Mouse (Mus musculus) thymus, adult 2 months (tissue): Measurements from ENCODE around the gene Moap1. TPM values are rescaled to one million over a fixed set of nuclear protein-coding genes. Genes with fewer than 3 reads are reported as not detected.
A peak's percentile ranks its signal among the peaks of the same experiment; 100 is the strongest.

Source experiments
- DNase-seq: peaks from one replicate; pipeline ENCODE4 v3.0.0; 2021
- H3K27ac ChIP-seq: fragments of 200-500 bp; 2 replicates; pipeline ENCODE4 v1.5.1; 2012; ENCODE audit warnings: low read length, control low read depth; ENCODE audit not compliant: control insufficient read depth, insufficient read depth
- H3K27me3 ChIP-seq: fragments of 200-500 bp; 2 replicates; pipeline ENCODE4 v1.6.1; 2012; ENCODE audit warnings: mild to moderate bottlenecking, low read length, moderate library complexity, mixed read lengths; ENCODE audit not compliant: control insufficient read depth, insufficient read depth
- H3K36me3 ChIP-seq: fragments of 200-500 bp; 2 replicates; pipeline ENCODE4 v1.6.1; 2012; ENCODE audit warnings: mild to moderate bottlenecking, low read length, moderate library complexity; ENCODE audit not compliant: control insufficient read depth, insufficient read depth
- H3K4me1 ChIP-seq: fragments of 200-500 bp; replicated peaks from 2 replicates; pipeline ENCODE4 v1.6.1; 2012; ENCODE audit warnings: low read length; ENCODE audit not compliant: control insufficient read depth, insufficient read depth
- H3K4me3 ChIP-seq: fragments of 200-500 bp; 2 replicates; pipeline ENCODE4 v1.5.1; 2012; ENCODE audit warnings: mild to moderate bottlenecking, low read length, control low read depth, moderate library complexity; ENCODE audit not compliant: control insufficient read depth, insufficient read depth
- CTCF ChIP-seq: fragments of 200-500 bp; IDR thresholded peaks from 2 replicates; pipeline ENCODE4 v1.5.1; 2012; ENCODE audit warnings: mild to moderate bottlenecking, control low read depth, low read length, moderate library complexity, borderline replicate concordance; ENCODE audit not compliant: control insufficient read depth, poor library complexity, insufficient read depth; ENCODE audit errors: extremely low read depth
- POLR2A ChIP-seq: fragments of 200-500 bp; IDR thresholded peaks from 2 replicates; pipeline ENCODE4 v1.6.1; 2012; ENCODE audit warnings: mild to moderate bottlenecking, low read length, control low read depth, moderate library complexity; ENCODE audit not compliant: control insufficient read depth, poor library complexity, insufficient read depth; ENCODE audit errors: extremely low read depth
- WGBS: fragments of 180-500 bp; shearing (Covaris S2); methylation state at CpG from one replicate; pipeline ENCODE4 v1.1.7; 2018; 5-methylcytosine and 5-hydroxymethylcytosine counted together
- polyA plus RNA-seq: library from polyadenylated mRNA; depleted of rRNA; stranded (reverse); fragments of >200 nt; gene quantifications from 2 replicates; pipeline ENCODE4 v1.2.3, GENCODE M21; 2012

The Moap1 gene
- polyA plus RNA-seq, 1 experiment = 0.71 TPM

DNA sequence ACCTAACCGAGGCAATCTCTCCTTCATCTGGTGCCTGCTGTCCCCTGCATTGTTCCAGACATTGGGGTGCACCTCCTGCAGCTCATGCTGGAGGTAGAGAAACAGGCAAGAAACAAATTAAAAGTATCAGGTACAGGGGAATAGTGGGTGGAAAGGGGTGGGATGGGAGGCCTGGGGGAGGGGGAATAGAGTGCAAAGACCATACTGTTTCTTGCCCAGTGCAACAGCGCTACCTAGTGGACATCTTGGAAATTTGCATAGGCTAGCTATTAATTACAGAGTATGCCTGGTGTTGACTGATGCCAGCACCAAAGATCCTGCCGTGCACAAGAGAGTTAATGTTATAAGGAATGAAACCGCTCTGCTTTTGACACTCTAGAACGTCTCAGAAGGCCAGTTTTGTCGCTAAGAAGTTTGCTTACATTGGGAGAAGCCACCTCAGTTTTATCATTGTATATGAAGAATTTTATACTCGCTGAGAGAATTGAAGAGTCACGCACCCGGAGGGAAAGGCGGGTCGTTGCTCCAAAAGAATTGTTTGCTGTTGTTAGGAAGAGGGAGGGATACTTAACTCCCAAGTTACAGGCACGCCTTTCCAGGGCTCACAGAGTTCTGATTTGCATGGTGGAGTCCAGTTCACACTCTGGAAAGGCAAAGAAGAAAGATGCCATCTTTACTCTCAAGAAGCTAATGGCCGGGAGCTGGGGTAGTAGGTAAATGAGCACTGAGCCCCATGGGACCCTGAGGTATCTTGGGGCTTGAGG, 23.7 kb downstream of the Moap1 start:
- peak; percentile 51 for DNase-seq
- TF ChIP-seq POLR2A (no peak), CTCF (no peak)

DNA sequence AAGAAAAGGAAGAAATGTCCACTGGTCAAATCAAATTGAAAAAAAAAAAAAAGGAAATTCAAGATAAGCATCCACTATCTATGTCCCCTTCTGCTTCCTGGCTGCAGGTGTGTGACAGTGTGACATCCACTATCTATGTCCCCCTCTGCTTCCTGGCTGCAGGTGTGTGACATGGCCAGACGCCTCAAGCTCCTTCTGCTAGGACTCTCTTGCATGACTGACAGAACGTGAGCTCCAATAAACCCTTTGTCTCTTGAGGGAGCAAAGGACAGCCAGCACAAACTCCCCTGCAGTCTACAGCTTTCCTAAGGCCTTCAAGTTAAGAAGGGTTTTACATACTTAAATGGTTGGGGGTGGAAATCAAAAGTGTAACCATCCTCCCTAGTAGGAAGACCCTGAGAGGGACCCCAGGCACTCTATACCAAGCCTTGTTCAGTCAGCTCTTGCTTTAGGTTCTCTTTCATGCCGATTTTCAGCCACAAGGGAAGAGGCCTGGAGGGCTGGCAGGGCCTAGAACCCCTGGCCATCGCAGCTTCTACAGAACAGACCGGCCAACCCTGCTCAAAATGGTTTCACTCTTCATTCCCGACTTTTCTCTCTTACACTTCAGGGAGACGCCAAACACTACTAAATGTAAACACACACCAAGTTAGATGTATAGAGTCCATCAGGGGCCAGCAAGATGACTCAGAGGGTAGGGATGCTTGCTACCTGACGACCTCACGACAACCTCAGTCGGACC, 28.6 kb downstream of the Moap1 start:
- H3K36me3 ChIP-seq = no peaks in the 10 kb centered on the region
- WGBS = 94% methylated on average over 10 of the region's 10 CpGs
- H3K4me1 ChIP-seq = peaks cover 6% of the 10 kb centered on the region
- no peak overlapping the region for H3K4me3 ChIP-seq
- TF ChIP-seq CTCF (no peak), POLR2A (no peak)
- H3K27me3 ChIP-seq = no peaks in the 10 kb centered on the region
- DNase-seq = no peak
- H3K27ac ChIP-seq = no peak overlapping the region

More for the DNA sequence above, 23.7 kb downstream of the Moap1 start:
- 56% methylated on average over 13 of the region's 13 CpGs for WGBS
- Histone ChIP-seq H3K4me3 (no peak overlapping the region), H3K36me3 (no peaks in the 10 kb centered on the region), H3K4me1 (peaks cover 8% of the 10 kb centered on the region), H3K27ac (no peak overlapping the region), H3K27me3 (no peaks in the 10 kb centered on the region)

DNA sequence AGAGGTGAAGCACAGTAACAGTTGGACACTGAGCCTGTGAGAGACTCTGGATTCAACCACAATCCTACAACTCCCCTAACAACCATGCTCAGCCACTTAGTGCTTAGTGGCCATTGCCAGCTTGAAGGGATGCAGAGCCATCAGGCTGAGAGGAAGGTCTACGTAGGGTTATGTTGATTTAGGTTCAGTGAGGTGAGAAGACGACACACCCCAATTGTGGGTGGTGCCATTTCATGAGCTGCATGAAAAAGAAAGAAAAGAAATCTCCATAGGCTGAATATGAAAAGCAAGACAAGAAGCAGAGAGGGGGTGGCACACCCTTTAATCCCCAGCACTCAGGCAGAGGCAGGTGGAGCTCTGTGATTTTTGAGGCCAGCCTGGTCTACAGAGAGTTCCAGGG, 29.3 kb downstream of the Moap1 start:
- TF ChIP-seq POLR2A = no peak
- no peak for TF ChIP-seq CTCF
- H3K36me3 ChIP-seq = no peaks in the 10 kb centered on the region
- H3K4me3 ChIP-seq = no peak overlapping the region
- 86% methylated on average over 2 of the region's 2 CpGs for WGBS
- H3K27me3 ChIP-seq = no peaks in the 10 kb centered on the region
- peaks cover 6% of the 10 kb centered on the region for H3K4me1 ChIP-seq
- no peak for DNase-seq
- H3K27ac ChIP-seq = no peak overlapping the region

- Histone ChIP-seq H3K27ac (no peak overlapping the region), H3K4me1 (peaks cover 6% of the 10 kb centered on the region), H3K36me3 (no peaks in the 10 kb centered on the region), H3K4me3 (no peak overlapping the region), H3K27me3 (no peaks in the 10 kb centered on the region)
- TF ChIP-seq POLR2A (no peak), CTCF (no peak)
- no peak for DNase-seq
- 52% methylated on average over 20 of the region's 20 CpGs for WGBS
Measured at GRCm38 (mm10) chr12:102713153-102713865, 30.2 kb downstream of the Moap1 start.

DNA sequence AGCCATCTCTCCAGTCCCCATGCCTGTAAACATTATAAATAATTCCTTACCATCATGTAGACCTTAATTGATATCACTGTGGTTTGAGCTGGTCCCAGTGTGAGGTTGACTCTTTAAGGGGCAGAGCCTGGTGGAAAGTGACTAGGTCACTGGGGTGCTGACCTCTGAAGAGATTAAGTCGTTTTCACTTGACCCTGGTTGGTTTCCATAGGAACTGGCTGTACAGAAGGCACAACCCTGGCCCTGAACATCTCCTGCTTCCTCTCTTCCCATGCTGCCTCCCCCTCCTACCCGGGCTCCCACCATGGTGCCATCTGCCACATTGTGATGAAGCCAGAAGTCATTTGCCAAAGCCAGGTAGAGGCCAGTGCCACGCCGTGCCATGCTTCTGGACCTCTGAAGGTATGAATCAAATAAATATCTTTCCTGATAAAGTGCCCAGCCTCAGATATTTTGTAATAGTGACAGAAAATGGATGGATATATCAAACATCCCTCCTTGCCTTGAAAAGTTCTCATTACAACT, 32.5 kb downstream of the Moap1 start:
- H3K4me1 ChIP-seq = peaks cover 6% of the 10 kb centered on the region
- H3K36me3 ChIP-seq = no peaks in the 10 kb centered on the region
- H3K27me3 ChIP-seq = no peaks in the 10 kb centered on the region
- H3K27ac ChIP-seq = no peak overlapping the region
- 91% methylated on average over 4 of the region's 4 CpGs for WGBS
- H3K4me3 ChIP-seq = no peak overlapping the region
- no peak for TF ChIP-seq CTCF
- no peak for TF ChIP-seq POLR2A
- DNase-seq = no peak

- Histone ChIP-seq H3K36me3 (no peaks in the 10 kb centered on the region), H3K27ac (no peak overlapping the region), H3K4me3 (no peak overlapping the region), H3K27me3 (no peaks in the 10 kb centered on the region), H3K4me1 (peaks cover 10% of the 10 kb centered on the region)
- 95% methylated on average over 5 of the region's 5 CpGs for WGBS
- TF ChIP-seq CTCF = no peak
- TF ChIP-seq POLR2A = no peak
- no peak for DNase-seq
Measured at GRCm38 (mm10) chr12:102709896-102710295, 33.6 kb downstream of the Moap1 start.
